Mouse (Mus musculus): ENCODE results near the gene Pced1b. TPM values are rescaled to one million over a fixed set of nuclear protein-coding genes. Genes with fewer than 3 reads are reported as not detected.

The Pced1b gene
- total and polyA plus RNA-seq, 3 experiments: 6.6 to 36.5 TPM; not detected in 1

DNA sequence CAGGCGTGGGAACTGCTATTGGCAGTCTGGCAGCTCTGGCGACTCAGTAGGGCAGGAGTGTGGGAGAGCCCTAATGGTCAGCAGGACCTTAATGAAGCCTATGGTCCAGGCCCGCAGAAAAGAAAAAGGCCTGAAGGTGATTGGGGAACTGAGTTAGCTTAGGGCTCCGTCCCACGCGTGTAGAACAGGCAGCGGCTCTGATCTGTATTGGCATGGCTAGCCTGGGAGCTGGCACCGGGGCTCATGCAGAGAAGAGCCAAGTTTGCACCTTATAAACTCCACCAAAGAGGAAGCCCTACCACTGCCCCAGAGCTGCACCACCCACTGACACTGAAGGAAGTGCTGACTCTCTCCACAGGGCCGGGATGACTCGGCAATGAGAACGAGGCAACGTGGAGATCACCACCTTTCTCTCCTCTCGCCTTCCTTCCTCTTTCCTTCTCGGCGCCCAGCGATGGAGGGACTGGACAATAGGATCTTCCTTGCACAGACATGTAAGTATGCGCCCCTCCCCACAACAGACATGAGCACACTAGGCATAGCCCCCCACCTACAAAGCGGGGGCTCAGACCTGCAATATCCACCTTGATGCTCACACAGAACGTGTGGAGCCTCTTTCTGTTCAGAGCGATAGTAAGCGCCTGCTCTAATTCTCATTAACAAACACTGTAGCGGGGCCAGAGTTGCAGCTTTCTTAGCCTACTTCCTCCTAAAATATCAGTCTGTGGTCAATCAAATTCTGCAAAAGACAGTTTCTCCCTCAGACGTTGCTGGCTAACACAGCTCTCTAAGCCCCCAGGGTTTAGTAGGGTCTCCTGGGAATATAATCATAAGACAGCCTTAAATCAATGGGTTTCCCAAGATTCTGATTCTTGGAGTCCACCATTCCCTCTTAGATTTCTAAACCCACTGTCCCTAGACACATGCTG, 114.2 kb downstream of the Pced1b start:
- Histone ChIP-seq H3K27ac (ENCODE audit: control insufficient read depth, low read depth, low read length) (peak overlapping the region; percentile 82), H3K4me3 (ENCODE audit: control insufficient read depth in 1 of 2, insufficient read depth in 1 of 2, low read depth in 2 of 2, low read length in 2 of 2) (peak overlapping the region; percentile 53 to 73), H3K4me1 (ENCODE audit: control insufficient read depth in 1 of 2, insufficient read depth in 2 of 2, low read length in 2 of 2) (peaks cover 13 to 20% of the 10 kb centered on the region in 2 experiments), H3K27me3 (ENCODE audit: control insufficient read depth in 1 of 2, insufficient read depth in 2 of 2, low read length in 2 of 2) (no peaks in the 10 kb centered on the region), H3K9ac (ENCODE audit: control insufficient read depth, low read depth, low read length, poor library complexity, severe bottlenecking) (peak overlapping the region; percentile 59), H3K79me2 (ENCODE audit: control insufficient read depth, insufficient read depth, low read length, poor library complexity) (peaks cover 18% of the 10 kb centered on the region), H3K9me3 (replicated peaks; ENCODE audit: insufficient read depth, low read length) (no peaks in the 10 kb centered on the region), H3K36me3 (ENCODE audit: control insufficient read depth in 1 of 2, insufficient read depth in 2 of 2, low read length in 2 of 2) (peaks cover 0 to 17% of the 10 kb centered on the region in 2 experiments; a peak in 2 of 4 replicates)
- peak; percentile 97 for DNase-seq (ENCODE audit: low read depth, low spot score)
- TF ChIP-seq ZC3H11A (IDR thresholded peaks at IDR 0.05; ENCODE audit: low read depth, low read length): no peak
- no peak for TF ChIP-seq CHD1 (IDR thresholded peaks at IDR 0.05; ENCODE audit: low read depth, low read length)
- TF ChIP-seq USF1 (IDR thresholded peaks at IDR 0.05; ENCODE audit: low read depth, low read length): no peak
- TF ChIP-seq JUND (IDR thresholded peaks at IDR 0.05; ENCODE audit: low read depth, low read length): 0 out of 2 replicates have a peak, but pooled peaks have one; percentile 38
- TF ChIP-seq EP300 (IDR thresholded peaks at IDR 0.05; ENCODE audit: low read depth in 1 of 2, low read length in 2 of 2): peak; percentile 29 to 62; a peak in 3 of 4 replicates
- TF ChIP-seq MAFK (IDR thresholded peaks at IDR 0.05; ENCODE audit: borderline replicate concordance, low read depth, low read length): peak; percentile 88; the same call in 1 of the 2 replicates
- TF ChIP-seq TCF12 (IDR thresholded peaks at IDR 0.05; ENCODE audit: low read depth, low read length): peak; percentile 53
- peak; percentile 82 for TF ChIP-seq MAZ (IDR thresholded peaks at IDR 0.05; ENCODE audit: low read depth, low read length)
- TF ChIP-seq POLR2AphosphoS5 (IDR thresholded peaks at IDR 0.05; ENCODE audit: borderline replicate concordance, low read depth, low read length): peak; percentile 91; the same call in 1 of the 2 replicates
- TF ChIP-seq GABPA (IDR thresholded peaks at IDR 0.05; ENCODE audit: low read depth, low read length): 0 out of 2 replicates have a peak, but pooled peaks have one; percentile 43
- peak; percentile 77 for TF ChIP-seq ETS1 (IDR thresholded peaks at IDR 0.05; ENCODE audit: low read depth, low read length)
- no peak for TF ChIP-seq CHD2 (IDR thresholded peaks at IDR 0.05; ENCODE audit: low read length)
- TF ChIP-seq MYC (IDR thresholded peaks at IDR 0.05; ENCODE audit: low read depth, low read length): peak; percentile 96
- peak; percentile 76; the same call in 1 of the 2 replicates for TF ChIP-seq ELF1 (IDR thresholded peaks at IDR 0.05; ENCODE audit: low read depth, low read length)
- TF ChIP-seq RCOR1 (IDR thresholded peaks at IDR 0.05; ENCODE audit: low read depth, low read length): peak; percentile 29
- TF ChIP-seq BHLHE40 (IDR thresholded peaks at IDR 0.05; ENCODE audit: borderline replicate concordance, low read depth, low read length): no peak; the same call in 1 of the 2 replicates
- peak; percentile 92; the same call in 1 of the 2 replicates for TF ChIP-seq ZMIZ1 (IDR thresholded peaks at IDR 0.05; ENCODE audit: low read depth, low read length)
- TF ChIP-seq TAL1 (IDR thresholded peaks at IDR 0.05; ENCODE audit: low read length): no peak; the same call in 1 of the 2 replicates
- no peak; the same call in 1 of the 2 replicates for TF ChIP-seq KAT2A (conservative IDR thresholded peaks at IDR 0.05; ENCODE audit: low read depth, low read length)
- TF ChIP-seq UBTF (IDR thresholded peaks at IDR 0.05; ENCODE audit: borderline replicate concordance, insufficient read depth, low read depth, low read length): no peak; the same call in 1 of the 2 replicates
- no peak for TF ChIP-seq RAD21 (IDR thresholded peaks at IDR 0.05; ENCODE audit: low read depth, low read length)
- TF ChIP-seq MXI1 (IDR thresholded peaks at IDR 0.05; ENCODE audit: low read depth, low read length): peak; percentile 93
- no peak for TF ChIP-seq CTCF (IDR thresholded peaks at IDR 0.05 in 2 of 3, conservative IDR thresholded peaks at IDR 0.05 in 1 of 3; ENCODE audit: control insufficient read depth in 1 of 3, insufficient read depth in 1 of 3, low read depth in 2 of 3, low read length in 3 of 3, poor library complexity in 1 of 3, severe bottlenecking in 1 of 3)
- TF ChIP-seq NELFE (IDR thresholded peaks at IDR 0.05; ENCODE audit: low read depth, low read length): peak; percentile 90
- TF ChIP-seq NRF1 (IDR thresholded peaks at IDR 0.05; ENCODE audit: insufficient read depth, low read depth, low read length, poor library complexity, severe bottlenecking): no peak
- TF ChIP-seq ZKSCAN1 (IDR thresholded peaks at IDR 0.05; ENCODE audit: low read depth, low read length): no peak
- 0 out of 2 replicates have a peak, but pooled peaks have one; percentile 5 for TF ChIP-seq MYB (IDR thresholded peaks at IDR 0.05; ENCODE audit: low read depth, low read length)
- TF ChIP-seq SMC3 (IDR thresholded peaks at IDR 0.05; ENCODE audit: low read depth, low read length): peak; percentile 20
- peak; percentile 87 for TF ChIP-seq MAX (IDR thresholded peaks at IDR 0.05; ENCODE audit: low read length)
- TF ChIP-seq E2F4 (IDR thresholded peaks at IDR 0.05; ENCODE audit: borderline replicate concordance, low read depth, low read length): peak; percentile 73; the same call in 1 of the 2 replicates
- peak; percentile 42; the same call in 1 of the 2 replicates for TF ChIP-seq POLR2AphosphoS2 (IDR thresholded peaks at IDR 0.05; ENCODE audit: low read length)
- no peak for TF ChIP-seq ZNF384 (IDR thresholded peaks at IDR 0.05; ENCODE audit: low read depth, low read length)
- TF ChIP-seq MEF2A (IDR thresholded peaks at IDR 0.05; ENCODE audit: extremely low read depth, insufficient replicate concordance, low read depth, low read length, poor library complexity, severe bottlenecking): no peak
